Mouse (Mus musculus) right cerebral cortex, postnatal 4 days (tissue): ENCODE measurements at regions not wholly inside any gene's neighbourhood (a gene's known extent, or its start where the extent isn't known, plus 50 kb on each side); places are given as distances from the start of the nearest gene placed in this dataset.

ENCODE experiments used
- DNase-seq: peaks from one replicate; pipeline ENCODE4 v3.0.0-alpha.2; 2022

GRCm38 (mm10) chr17:79553850-79554249, 57.8 kb upstream of the Rmdn2 start:
- DNase-seq: no peak

- DNase-seq: no peak
Observed at GRCm38 (mm10) chr17:79555593-79555992, 56.1 kb upstream of the Rmdn2 start.
